Mouse (Mus musculus) layer of hippocampus, adult 6 months (tissue): ENCODE results near the gene Smok3c. TPM values are rescaled to one million over a fixed set of nuclear protein-coding genes. Genes with fewer than 3 reads are reported as not detected.

ENCODE experiments used
- long read RNA-seq, 2 experiments: library from polyadenylated mRNA; unstranded; transcript quantifications; one replicate each; pipeline ENCODE4 v2.0.0; 2019 to 2020
- polyA plus RNA-seq: library from polyadenylated mRNA; unstranded; fragments of <200 nt; fragmentation: Nextera tagmentation; gene quantifications from 2 replicates; pipeline ENCODE4 v1.2.3, GENCODE M21; 2021

Gene Smok3c
- not detected in 2 replicates for polyA plus RNA-seq
- long read RNA-seq, experiment 1, result 0 reads
- long read RNA-seq, experiment 2, result 0 reads

GRCm38 (mm10) chr5:138052894-138053293 is at the start of gene Smok3c:
Gene Smok3c, plus strand, starts transcription at chr5:138053194.

GRCm38 (mm10) chr5:138020961-138021479 is 32.0 kb upstream of the Smok3c start, which contains the start of the genes Smok3a and Smok3b:
Gene Smok3a, plus strand, starts transcription at chr5:138021261.
Gene Smok3b, plus strand, starts transcription at chr5:138021429.

DNA sequence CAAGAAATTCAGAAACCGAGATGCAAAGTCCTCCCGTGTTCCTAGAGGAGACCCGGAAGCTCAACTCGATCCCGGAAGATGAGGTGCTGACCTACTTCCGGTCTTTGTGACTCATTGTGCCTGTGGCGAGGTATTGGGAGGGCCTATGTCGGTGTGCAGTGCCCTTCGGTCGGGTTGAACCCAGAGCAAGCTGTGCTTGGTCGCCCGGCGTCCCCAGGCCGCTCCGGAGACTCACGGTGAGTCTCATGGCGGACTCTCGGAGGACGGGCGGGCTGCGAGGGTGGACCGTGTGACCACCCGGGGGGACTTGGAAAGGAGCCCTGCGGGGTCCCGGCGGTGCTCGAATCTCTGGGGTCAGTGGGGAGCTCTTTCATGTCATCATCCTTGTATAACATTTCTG is 32.0 kb downstream of the Smok3c start, which contains the start of gene Zkscan1:
Gene Zkscan1 (plus strand): TSS at position 89 of the 400 bp plus-strand sequence.

Other genes starting within 250 kb of the Smok3c start
- 0.84 and 1.5 TPM in 2 replicates for gene Pilra, start 216.9 kb upstream of the Smok3c start, polyA plus RNA-seq
- gene Pilrb1, start 195.1 kb upstream of the Smok3c start, polyA plus RNA-seq, result not detected in 2 replicates
- gene Pilrb2, start 181.4 kb upstream of the Smok3c start, polyA plus RNA-seq, result not detected in 2 replicates
- gene Cyp3a13, start 131.6 kb upstream of the Smok3c start, polyA plus RNA-seq, result not detected in 2 replicates
- 13.0 and 14.2 TPM in 2 replicates for gene Gjc3, start 90.1 kb upstream of the Smok3c start, polyA plus RNA-seq
- not detected in 2 replicates for gene Azgp1, start 71.7 kb upstream of the Smok3c start, polyA plus RNA-seq
- not detected in 2 replicates for gene Smok3a, start 31.9 kb upstream of the Smok3c start, polyA plus RNA-seq
- gene Smok3b, start 31.8 kb upstream of the Smok3c start, polyA plus RNA-seq, result not detected in 2 replicates
- gene Zkscan1, start 31.9 kb downstream of the Smok3c start, polyA plus RNA-seq, result 8.0 and 10.7 TPM in 2 replicates
- gene Zscan21, start 63.7 kb downstream of the Smok3c start, polyA plus RNA-seq, result 14.1 and 14.6 TPM in 2 replicates
- gene Zfp113, start 102.5 kb downstream of the Smok3c start, polyA plus RNA-seq, result 4.0 and 6.4 TPM in 2 replicates
- 330 and 333 TPM in 2 replicates for gene Cops6, start 107.9 kb downstream of the Smok3c start, polyA plus RNA-seq
- 3.9 and 4.3 TPM in 2 replicates for gene Ap4m1, start 118.8 kb downstream of the Smok3c start, polyA plus RNA-seq
- 8.4 and 9.6 TPM in 2 replicates for gene Mcm7, start 119.2 kb downstream of the Smok3c start, polyA plus RNA-seq
- 48.3 and 55.9 TPM in 2 replicates for gene Taf6, start 134.3 kb downstream of the Smok3c start, polyA plus RNA-seq
- gene Cnpy4, start 134.3 kb downstream of the Smok3c start, polyA plus RNA-seq, result 12.6 and 20.8 TPM in 2 replicates
- 5.3 and 7.4 TPM in 2 replicates for gene Mblac1, start 141.1 kb downstream of the Smok3c start, polyA plus RNA-seq
- not detected in 2 replicates for gene Nxpe5, start 172.7 kb downstream of the Smok3c start, polyA plus RNA-seq
- gene Lamtor4, start 202.3 kb downstream of the Smok3c start, polyA plus RNA-seq, result 106 and 108 TPM in 2 replicates
- 4.3 and 4.5 TPM in 2 replicates for gene BC037034, start 210.8 kb downstream of the Smok3c start, polyA plus RNA-seq
- gene Gal3st4, start 219.6 kb downstream of the Smok3c start, polyA plus RNA-seq, result 3.9 and 4.6 TPM in 2 replicates
- 0.03 TPM in 1 of 2 replicates, not detected in the other for gene Gm43720, start 226.8 kb downstream of the Smok3c start, polyA plus RNA-seq
- 0.10 and 0.13 TPM in 2 replicates for gene Gpc2, start 226.8 kb downstream of the Smok3c start, polyA plus RNA-seq
- 0.10 TPM in 1 of 2 replicates, not detected in the other for gene Stag3, start 227.0 kb downstream of the Smok3c start, polyA plus RNA-seq